Mouse (Mus musculus) midbrain, embryonic 13.5 days (tissue): Measurements from ENCODE around the gene Tmed2. TPM values are rescaled to one million over a fixed set of nuclear protein-coding genes. Genes with fewer than 3 reads are reported as not detected.

Experiments
- ATAC-seq: fragments of 200-750 bp; cut with Nextera tagmentation; 2 replicates; pipeline ENCODE4 v1.8.0; 2017; ENCODE audit warnings: mild to moderate bottlenecking, moderate TSS enrichment, moderate library complexity
- H3K27ac ChIP-seq: fragments of 300-500 bp; sonication (generic); 2 replicates; pipeline ENCODE4 v1.5.1; 2015; ENCODE audit warnings: inconsistent platforms, mild to moderate bottlenecking, moderate library complexity
- H3K27me3 ChIP-seq: fragments of 300-500 bp; sonication (generic); 2 replicates; pipeline ENCODE4 v1.6.1; 2015; ENCODE audit warnings: mild to moderate bottlenecking, inconsistent platforms
- H3K36me3 ChIP-seq: fragments of 300-500 bp; sonication (generic); 2 replicates; pipeline ENCODE4 v1.6.1; 2015; ENCODE audit warnings: mild to moderate bottlenecking, inconsistent platforms
- H3K4me1 ChIP-seq: fragments of 300-500 bp; sonication (generic); replicated peaks from 2 replicates; pipeline ENCODE4 v1.6.1; 2015; ENCODE audit warnings: inconsistent platforms
- H3K4me2 ChIP-seq: fragments of 300-500 bp; sonication (generic); replicated peaks from 2 replicates; pipeline ENCODE4 v1.6.1; 2015; ENCODE audit warnings: moderate library complexity, mild to moderate bottlenecking, inconsistent platforms
- H3K4me3 ChIP-seq: fragments of 300-500 bp; sonication (generic); replicated peaks from 2 replicates; pipeline ENCODE4 v1.5.1; 2015; ENCODE audit warnings: mild to moderate bottlenecking, inconsistent platforms
- H3K9ac ChIP-seq: fragments of 300-500 bp; sonication (generic); replicated peaks from 2 replicates; pipeline ENCODE4 v1.6.1; 2015; ENCODE audit warnings: mild to moderate bottlenecking, inconsistent platforms
- H3K9me3 ChIP-seq: fragments of 300-500 bp; sonication (generic); 2 replicates; pipeline ENCODE4 v1.6.1; 2016; ENCODE audit warnings: mild to moderate bottlenecking, inconsistent platforms
- WGBS: fragments of 180-500 bp; shearing (Covaris S2); methylation state at CpG from one replicate; pipeline ENCODE4 v1.1.7; 2015; 5-methylcytosine and 5-hydroxymethylcytosine counted together
- polyA plus RNA-seq: library from polyadenylated mRNA; unstranded; fragments of >200 nt; fragmentation: Nextera tagmentation; extraction: Ambion mirVana; gene quantifications from 2 replicates; pipeline ENCODE4 v1.2.1, GENCODE M21; 2015

The Tmed2 gene
- polyA plus RNA-seq, 1 experiment from 2014 or later = 345 TPM

DNA sequence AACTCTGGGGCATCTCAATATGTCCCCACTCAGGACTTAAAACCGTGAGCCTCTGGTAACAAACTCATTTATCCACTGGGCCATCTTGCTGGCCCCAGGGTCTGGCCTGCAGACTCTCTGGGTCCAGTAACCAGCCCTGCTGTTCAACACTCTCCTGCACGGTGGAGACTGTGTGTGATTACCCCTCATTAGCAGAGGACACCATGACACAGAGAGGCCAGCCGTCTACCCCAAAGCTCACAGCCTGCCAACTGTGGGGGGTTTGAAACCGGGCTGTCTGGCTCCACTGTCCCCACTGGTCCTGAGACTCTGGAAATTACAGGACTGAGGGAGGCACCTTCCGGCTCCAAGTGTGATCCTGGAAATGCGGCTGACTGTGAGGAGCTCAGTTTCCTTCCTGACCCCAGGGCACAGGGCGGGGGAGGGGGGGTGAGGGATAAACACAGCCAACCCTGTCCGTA, 11.3 kb upstream of the Tmed2 start:
- ATAC-seq = no peak
- Histone ChIP-seq H3K4me1 (peaks cover 40% of the 10 kb centered on the region), H3K9me3 (no peaks in the 10 kb centered on the region), H3K36me3 (no peaks in the 10 kb centered on the region), H3K27ac (no peak overlapping the region), H3K27me3 (no peaks in the 10 kb centered on the region), H3K9ac (peak overlapping the region; percentile 54), H3K4me3 (peak overlapping the region; percentile 60; the same call in 1 of the 2 replicates), H3K4me2 (peak overlapping the region; percentile 73)
- 58% methylated on average over 8 of the region's 8 CpGs for WGBS

DNA sequence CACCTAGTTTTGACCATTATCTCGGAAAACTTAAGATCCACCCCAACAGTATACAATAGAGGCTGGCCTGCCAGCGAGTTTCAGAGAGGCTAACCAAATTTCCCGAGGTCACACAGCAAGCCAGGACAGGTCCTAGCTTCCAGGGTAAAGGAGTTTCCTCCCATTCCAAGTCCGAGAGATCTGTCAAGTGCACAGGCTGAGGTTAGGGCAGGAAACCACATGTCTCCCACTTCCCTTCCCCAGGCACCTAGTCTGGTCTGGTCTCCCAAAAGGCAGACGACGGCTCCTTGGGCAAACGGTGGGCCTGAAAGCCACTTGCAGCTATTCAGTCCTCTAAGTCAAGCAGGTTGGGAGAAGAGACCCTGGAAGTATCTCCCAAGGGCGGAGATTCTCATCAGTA, 10.8 kb upstream of the Tmed2 start:
- H3K36me3 ChIP-seq = no peaks in the 10 kb centered on the region
- H3K27ac ChIP-seq = no peak overlapping the region
- no peak overlapping the region for H3K9ac ChIP-seq
- no peak for ATAC-seq
- no peaks in the 10 kb centered on the region for H3K9me3 ChIP-seq
- H3K27me3 ChIP-seq = no peaks in the 10 kb centered on the region
- H3K4me3 ChIP-seq = peak overlapping the region; percentile 60
- WGBS = 69% methylated on average over 8 of the region's 8 CpGs
- H3K4me2 ChIP-seq = peak overlapping the region; percentile 73
- peaks cover 40% of the 10 kb centered on the region for H3K4me1 ChIP-seq

DNA sequence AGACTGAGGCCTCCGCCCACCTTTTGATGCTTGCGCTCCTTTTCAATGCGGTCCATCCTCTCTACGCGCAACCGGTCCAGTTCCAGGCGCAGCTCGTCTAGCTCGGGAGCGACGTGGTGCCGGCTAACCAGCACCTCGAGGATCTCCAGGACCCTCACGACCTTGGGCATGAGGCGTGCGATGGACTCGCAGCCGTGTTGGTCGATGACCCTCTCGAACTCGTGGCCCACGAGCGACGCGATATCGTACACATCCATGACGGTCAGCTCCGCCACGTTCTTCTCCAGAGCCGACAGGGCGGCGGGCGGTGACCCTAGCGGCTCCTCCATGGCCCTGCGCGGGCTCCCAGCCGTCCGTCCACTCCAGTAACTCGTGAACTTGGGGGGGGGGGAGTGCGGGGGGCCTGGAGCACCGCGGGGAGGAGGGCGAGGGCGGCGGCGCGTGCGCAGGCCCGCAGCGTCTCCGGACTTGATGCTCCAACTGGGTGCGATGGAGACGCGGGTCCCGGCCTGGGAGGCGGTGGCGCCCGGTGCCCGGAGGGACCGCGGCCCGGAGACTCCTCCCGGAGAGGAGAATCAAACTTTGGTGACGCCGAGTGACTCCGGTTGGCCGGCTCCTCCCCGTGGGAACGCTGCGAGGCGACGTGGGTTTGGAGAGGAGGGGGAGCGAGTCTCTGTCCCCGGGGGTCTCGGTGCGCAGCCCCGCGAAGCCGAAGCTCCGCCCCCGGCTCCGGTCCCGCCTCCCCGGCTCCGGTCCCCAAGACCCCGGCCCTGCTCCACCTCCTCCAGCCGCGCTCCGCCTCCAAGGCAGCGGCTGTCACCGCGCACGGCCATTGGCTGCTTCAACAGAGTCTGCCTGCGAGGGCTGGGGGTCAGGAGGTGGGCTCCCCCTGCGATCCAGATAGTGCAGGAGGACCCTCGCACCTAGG, 9.6 kb upstream of the Tmed2 start, which contains the start of gene Rilpl1:
Gene Rilpl1, minus strand, starts transcription at position 737 of the 928 bp plus-strand sequence.
- under 1% methylated on average over 88 of the region's 96 CpGs for WGBS
- no peaks in the 10 kb centered on the region for H3K9me3 ChIP-seq
- ATAC-seq = peak; percentile 94

DNA sequence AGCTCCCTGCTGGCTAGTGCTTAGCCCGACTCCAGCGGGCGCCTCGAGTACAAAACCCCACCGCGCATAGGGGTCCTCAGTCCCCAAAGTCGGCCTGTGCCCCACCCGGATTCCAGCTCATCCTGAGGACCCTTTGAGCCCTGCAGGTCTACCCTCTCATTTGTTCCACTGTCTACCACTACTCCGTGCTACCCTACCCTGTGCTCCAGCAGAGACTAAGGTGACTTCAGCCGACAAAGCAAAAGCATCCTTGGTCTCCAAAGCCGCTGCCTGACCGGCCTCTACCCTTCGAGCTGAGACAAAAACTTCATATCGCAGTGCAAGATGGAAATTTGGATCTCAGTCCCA, 8.9 kb upstream of the Tmed2 start:
- peak overlapping the region; percentile 73 for H3K4me2 ChIP-seq
- 0 out of 2 replicates have a peak, but pooled peaks cover 5% of the 10 kb centered on the region for H3K27me3 ChIP-seq
- H3K4me1 ChIP-seq = peaks cover 40% of the 10 kb centered on the region
- peak overlapping the region; percentile 77 for H3K9ac ChIP-seq
- 10% methylated on average over 14 of the region's 14 CpGs for WGBS
- H3K27ac ChIP-seq = peak overlapping the region; percentile 77
- H3K9me3 ChIP-seq = no peaks in the 10 kb centered on the region
- no peaks in the 10 kb centered on the region for H3K36me3 ChIP-seq
- peak overlapping the region; percentile 60 for H3K4me3 ChIP-seq
- peak; percentile 79 for ATAC-seq

More for the DNA sequence above, 9.6 kb upstream of the Tmed2 start, which contains the start of gene Rilpl1:
- Histone ChIP-seq H3K4me1 (peaks cover 40% of the 10 kb centered on the region), H3K27ac (peak within 1 kb of the TSS; percentile 77), H3K9ac (peak within 1 kb of the TSS; percentile 77), H3K4me3 (peak within 1 kb of the TSS; percentile 60), H3K27me3 (0 out of 2 replicates have a peak, but pooled peaks cover 5% of the 10 kb centered on the region), H3K4me2 (peak within 1 kb of the TSS; percentile 73), H3K36me3 (no peaks in the 10 kb centered on the region)

DNA sequence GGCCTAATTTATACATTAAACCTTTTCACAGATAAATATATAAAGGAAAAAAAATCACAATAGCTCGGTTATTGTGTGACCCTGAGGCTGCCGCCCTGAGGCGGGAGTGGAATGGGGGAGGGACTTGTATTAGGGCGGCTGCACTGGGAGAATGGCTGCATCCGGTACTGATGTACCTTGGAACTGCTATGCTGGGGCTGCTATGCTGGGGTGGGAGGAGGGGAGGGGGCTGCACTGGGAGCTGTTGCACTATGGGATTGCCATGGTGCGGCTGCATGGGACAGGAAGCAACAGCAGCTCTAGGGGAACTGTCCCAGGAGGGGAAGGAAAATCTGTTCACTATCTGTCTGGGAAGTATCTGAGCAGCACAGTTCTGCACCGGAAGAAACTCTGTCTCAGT, 8.0 kb upstream of the Tmed2 start:
- WGBS = 40% methylated on average over 7 of the region's 7 CpGs
- H3K9ac ChIP-seq = no peak overlapping the region
- 0 out of 2 replicates have a peak, but pooled peaks cover 8% of the 10 kb centered on the region for H3K27me3 ChIP-seq
- H3K4me1 ChIP-seq = peaks cover 45% of the 10 kb centered on the region
- H3K4me3 ChIP-seq = no peak overlapping the region
- ATAC-seq = no peak
- H3K36me3 ChIP-seq = no peaks in the 10 kb centered on the region
- H3K4me2 ChIP-seq = no peak overlapping the region
- no peaks in the 10 kb centered on the region for H3K9me3 ChIP-seq
- no peak overlapping the region for H3K27ac ChIP-seq

DNA sequence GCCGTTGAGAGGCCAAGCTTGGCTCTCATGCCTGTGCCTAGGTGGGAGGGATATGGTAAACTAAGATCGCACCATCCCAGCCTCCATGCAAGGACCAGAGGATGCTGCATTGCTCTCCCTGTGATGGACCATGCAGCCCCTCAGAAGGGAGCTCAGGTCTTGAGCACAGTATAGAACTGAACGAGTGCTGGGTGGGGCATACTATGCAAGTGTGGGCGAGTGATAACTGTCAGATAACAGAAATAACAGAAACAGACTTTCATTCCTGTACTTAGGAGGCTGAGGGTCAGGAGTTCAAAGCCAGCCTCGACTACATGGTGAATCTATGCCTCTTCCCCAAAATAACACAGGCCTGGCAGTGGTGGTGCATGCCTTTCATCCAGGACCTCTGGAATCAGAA, 5.5 kb upstream of the Tmed2 start:
- no peak overlapping the region for H3K9ac ChIP-seq
- no peak overlapping the region for H3K4me3 ChIP-seq
- ATAC-seq = no peak
- H3K4me1 ChIP-seq = peaks cover 25% of the 10 kb centered on the region
- 68% methylated on average over 5 of the region's 5 CpGs for WGBS
- H3K9me3 ChIP-seq = no peaks in the 10 kb centered on the region
- H3K27me3 ChIP-seq = 0 out of 2 replicates have a peak, but pooled peaks cover 8% of the 10 kb centered on the region
- no peaks in the 10 kb centered on the region for H3K36me3 ChIP-seq
- H3K4me2 ChIP-seq = no peak overlapping the region
- H3K27ac ChIP-seq = no peak overlapping the region

DNA sequence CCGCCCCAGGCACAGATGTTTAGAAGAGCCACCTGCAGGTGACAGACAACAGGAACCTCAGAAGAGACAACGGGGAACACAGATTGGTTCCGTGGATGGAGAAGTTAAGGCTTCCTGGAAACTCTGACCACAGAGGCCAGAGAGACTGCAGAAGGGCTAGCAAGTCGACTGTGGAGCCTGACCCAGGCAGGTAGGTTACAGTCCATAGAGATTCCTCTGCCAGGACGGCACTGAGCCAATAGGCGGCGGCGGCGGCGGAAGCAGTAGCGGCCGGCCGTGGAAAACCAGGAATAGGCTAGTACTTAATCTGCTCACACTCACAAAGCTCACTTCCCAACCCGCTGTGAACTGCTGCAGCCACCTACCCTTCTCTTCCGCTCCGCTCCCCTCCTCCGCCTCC, 3.7 kb upstream of the Tmed2 start:
- Histone ChIP-seq H3K9ac (0 out of 2 replicates have a peak overlapping the region, but pooled peaks have one; percentile 19), H3K4me3 (0 out of 2 replicates have a peak overlapping the region, but pooled peaks have one; percentile 14)

DNA sequence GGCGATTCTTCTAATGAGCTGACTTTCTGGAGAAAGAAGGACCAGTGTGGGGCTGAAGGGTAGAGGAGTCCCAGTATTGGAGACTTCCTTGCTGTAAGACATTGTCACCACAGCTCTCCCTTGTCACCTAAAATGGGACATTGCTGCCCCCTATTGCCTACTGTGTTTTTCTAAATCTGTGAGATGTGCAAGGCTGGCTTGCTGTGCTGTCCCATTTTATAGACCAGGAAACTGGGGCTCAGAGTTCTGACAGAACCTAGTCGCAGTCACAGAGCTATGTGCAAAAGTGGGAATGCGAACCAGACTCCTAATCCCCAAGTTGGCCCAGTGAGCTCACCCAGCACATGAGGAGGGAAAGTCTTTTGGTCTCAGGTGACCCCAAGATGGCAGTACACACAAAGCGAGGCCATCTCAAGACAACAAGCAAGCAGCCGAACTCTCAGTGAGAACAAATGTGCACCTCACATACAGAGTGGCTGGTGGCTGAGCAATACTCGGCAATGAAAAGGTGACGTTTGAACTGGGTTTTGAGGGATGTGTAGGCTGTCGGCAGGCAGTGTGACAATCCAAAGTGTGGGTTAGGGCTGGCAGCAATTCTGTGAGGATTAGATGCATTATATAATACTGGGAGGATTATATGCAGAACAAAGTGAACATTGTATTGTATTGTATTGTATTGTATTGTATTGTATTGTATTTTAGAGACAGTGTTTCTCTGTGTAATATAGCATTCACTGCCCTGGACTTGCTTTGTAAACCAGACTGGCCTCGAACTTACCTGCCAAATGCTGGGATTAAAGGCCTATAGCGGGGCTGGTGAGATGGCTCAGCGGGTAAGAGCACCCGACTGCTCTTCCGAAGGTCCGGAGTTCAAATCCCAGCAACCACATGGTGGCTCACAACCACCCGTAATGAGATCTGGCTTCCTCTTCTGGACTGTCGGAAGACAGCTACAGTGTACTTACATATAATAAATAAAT, 1.4 kb upstream of the Tmed2 start:
- Histone ChIP-seq H3K27ac (no peak overlapping the region), H3K9me3 (no peaks in the 10 kb centered on the region), H3K4me3 (no peak overlapping the region), H3K27me3 (0 out of 2 replicates have a peak, but pooled peaks cover 8% of the 10 kb centered on the region), H3K9ac (no peak overlapping the region), H3K36me3 (peaks cover 7% of the 10 kb centered on the region), H3K4me2 (no peak overlapping the region), H3K4me1 (peaks cover 20% of the 10 kb centered on the region)
- no peak for ATAC-seq
- 82% methylated on average over 16 of the region's 16 CpGs for WGBS

More for the DNA sequence above, 3.7 kb upstream of the Tmed2 start:
- ATAC-seq = no peak
- Histone ChIP-seq H3K27me3 (0 out of 2 replicates have a peak, but pooled peaks cover 8% of the 10 kb centered on the region), H3K4me2 (peak overlapping the region; percentile 36), H3K4me1 (peaks cover 19% of the 10 kb centered on the region), H3K9me3 (no peaks in the 10 kb centered on the region), H3K36me3 (no peaks in the 10 kb centered on the region), H3K27ac (no peak overlapping the region)
- WGBS = 2% methylated on average over 17 of the region's 17 CpGs

DNA sequence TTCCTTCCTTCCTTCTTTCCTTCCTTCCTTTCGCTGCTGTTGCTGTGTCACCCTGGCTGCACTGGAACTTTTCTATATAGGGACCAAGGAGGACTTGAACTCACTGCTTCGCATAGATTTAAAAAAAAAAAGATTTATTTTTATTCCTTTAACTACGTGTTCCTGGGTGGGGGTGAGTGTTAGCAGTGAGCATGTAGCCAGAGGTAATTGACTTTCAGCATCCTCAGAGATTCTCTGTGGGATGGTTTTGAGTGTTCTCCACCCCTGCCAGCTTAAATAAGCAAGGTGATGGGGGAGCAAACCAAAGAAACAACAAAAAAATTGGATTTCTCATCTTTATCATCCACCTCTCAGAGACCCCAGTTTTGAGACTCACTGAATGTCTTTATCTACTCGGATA, 590 bp upstream of the Tmed2 start:
- H3K9me3 ChIP-seq = no peaks in the 10 kb centered on the region
- H3K27ac ChIP-seq = peak overlapping the region; percentile 56; the same call in 1 of the 2 replicates
- peaks cover 15% of the 10 kb centered on the region for H3K36me3 ChIP-seq
- no peak overlapping the region for H3K9ac ChIP-seq
- WGBS = 74% methylated on average over 4 of the region's 4 CpGs
- H3K4me3 ChIP-seq = peak overlapping the region; percentile 96
- H3K4me2 ChIP-seq = peak overlapping the region; percentile 41; the same call in 1 of the 2 replicates
- 0 out of 2 replicates have a peak, but pooled peaks cover 6% of the 10 kb centered on the region for H3K27me3 ChIP-seq
- no peak for ATAC-seq
- peaks cover 20% of the 10 kb centered on the region for H3K4me1 ChIP-seq

DNA sequence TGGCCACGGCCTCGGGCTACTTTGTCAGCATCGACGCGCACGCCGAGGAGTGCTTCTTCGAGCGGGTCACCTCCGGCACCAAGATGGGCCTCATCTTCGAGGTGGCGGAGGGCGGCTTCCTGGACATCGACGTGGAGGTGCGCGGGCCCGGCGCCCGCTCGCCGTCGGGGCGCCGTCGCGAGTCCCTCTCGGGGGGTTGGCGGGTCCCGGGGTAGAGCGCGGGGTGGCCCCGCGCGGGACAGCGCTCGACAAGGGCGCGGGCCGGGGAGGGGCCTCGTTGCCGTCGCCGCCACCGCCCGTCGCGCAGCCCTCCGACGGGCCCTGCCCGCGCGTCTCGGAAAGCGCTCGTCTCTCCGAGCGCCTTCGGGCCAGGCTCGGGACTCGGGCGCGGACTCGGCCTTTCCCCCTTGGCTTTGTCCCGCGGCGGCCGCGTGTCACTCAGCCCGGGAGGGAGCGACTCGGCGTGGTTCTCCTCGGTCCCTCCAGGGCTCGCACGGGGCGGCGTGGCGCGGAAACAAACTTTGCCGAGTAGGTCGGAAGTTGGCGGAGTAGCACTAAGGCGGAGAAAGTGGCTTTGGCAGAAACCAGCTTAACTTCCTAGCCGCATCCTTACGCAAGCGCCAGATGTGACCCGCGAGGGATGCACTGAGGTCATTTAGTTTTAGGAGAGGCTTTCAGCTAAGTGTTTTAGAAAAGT, 558 bp downstream of the Tmed2 start:
- under 1% methylated on average over 77 of the region's 89 CpGs for WGBS

DNA sequence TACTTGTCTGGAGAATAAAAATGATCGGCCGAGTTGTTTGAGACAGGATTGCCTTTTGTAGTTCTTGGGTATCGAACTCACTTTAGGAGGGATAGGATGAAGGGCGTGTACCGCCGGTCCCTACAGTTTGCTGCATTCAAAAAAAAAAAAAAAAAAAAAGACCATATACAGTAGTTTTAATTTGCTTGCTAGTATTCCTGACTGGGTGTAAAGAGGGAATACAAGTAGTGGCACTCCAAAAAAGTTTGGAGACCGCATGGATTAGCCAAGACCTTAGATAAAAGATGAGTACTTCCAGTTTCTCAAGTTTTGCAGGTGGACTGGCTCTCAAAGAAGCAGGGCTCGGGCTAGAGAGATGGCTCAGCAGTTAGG, 1.1 kb downstream of the Tmed2 start:
- 15% methylated on average over 8 of the region's 8 CpGs for WGBS

More for the DNA sequence above, 558 bp downstream of the Tmed2 start:
- H3K27ac ChIP-seq = peak overlapping the region; percentile 80
- peaks cover 20% of the 10 kb centered on the region for H3K4me1 ChIP-seq
- peak overlapping the region; percentile 87 for H3K9ac ChIP-seq
- ATAC-seq = peak; percentile 81
- H3K4me2 ChIP-seq = peak overlapping the region; percentile 84
- H3K9me3 ChIP-seq = no peaks in the 10 kb centered on the region
- peak overlapping the region; percentile 96 for H3K4me3 ChIP-seq
- H3K36me3 ChIP-seq = peaks cover 27% of the 10 kb centered on the region
- H3K27me3 ChIP-seq = 0 out of 2 replicates have a peak, but pooled peaks cover 3% of the 10 kb centered on the region

More for the DNA sequence above, 1.1 kb downstream of the Tmed2 start:
- Histone ChIP-seq H3K9me3 (no peaks in the 10 kb centered on the region), H3K9ac (peak overlapping the region; percentile 87), H3K27ac (peak overlapping the region; percentile 80; the same call in 1 of the 2 replicates), H3K4me1 (peaks cover 20% of the 10 kb centered on the region), H3K36me3 (peaks cover 32% of the 10 kb centered on the region), H3K4me2 (peak overlapping the region; percentile 84), H3K4me3 (peak overlapping the region; percentile 96), H3K27me3 (0 out of 2 replicates have a peak, but pooled peaks cover 3% of the 10 kb centered on the region)
- ATAC-seq = no peak
